Mouse (Mus musculus) limb, embryonic 14.5 days (tissue): ENCODE measurements at regions not wholly inside any gene's neighbourhood (a gene's known extent, or its start where the extent isn't known, plus 50 kb on each side); places are given as distances from the start of the nearest gene placed in this dataset.

Experiments used
- ATAC-seq: fragments of 200-750 bp; cut with Nextera tagmentation; 2 replicates; pipeline ENCODE4 v1.8.0; 2017; ENCODE audit warnings: low read depth, moderate number of reproducible peaks, moderate TSS enrichment; ENCODE audit not compliant: low FRiP score
- DNase-seq: peaks from one replicate; pipeline ENCODE4 v3.0.0-alpha.2; 2015; ENCODE audit warnings: low spot score
- H3K27ac ChIP-seq: fragments of 300-500 bp; sonication (generic); replicated peaks from 2 replicates; pipeline ENCODE4 v1.5.1; 2014; ENCODE audit warnings: low read depth, mild to moderate bottlenecking, low read length, moderate library complexity, mixed read lengths
- H3K27me3 ChIP-seq: fragments of 300-500 bp; sonication (generic); 2 replicates; pipeline ENCODE4 v1.6.1; 2014; ENCODE audit warnings: low read length, mixed read lengths; ENCODE audit not compliant: control insufficient read depth, insufficient read depth
- H3K36me3 ChIP-seq: fragments of 300-500 bp; sonication (generic); 2 replicates; pipeline ENCODE4 v1.6.1; 2014; ENCODE audit warnings: mild to moderate bottlenecking, low read length, moderate library complexity, mixed read lengths; ENCODE audit not compliant: control insufficient read depth, insufficient read depth
- H3K4me1 ChIP-seq: fragments of 300-500 bp; sonication (generic); 2 replicates; pipeline ENCODE4 v1.6.1; 2014; ENCODE audit warnings: antibody characterized with exemption, low read length, mixed read lengths; ENCODE audit not compliant: control insufficient read depth, insufficient read depth
- H3K4me2 ChIP-seq: fragments of 300-500 bp; sonication (generic); replicated peaks from 2 replicates; pipeline ENCODE4 v1.6.1; 2014; ENCODE audit warnings: low read depth, mild to moderate bottlenecking, low read length, moderate library complexity; ENCODE audit not compliant: severe bottlenecking
- H3K4me3 ChIP-seq: fragments of 300-500 bp; sonication (generic); replicated peaks from 2 replicates; pipeline ENCODE4 v1.5.1; 2014; ENCODE audit warnings: low read length
- H3K9ac ChIP-seq: fragments of 300-500 bp; sonication (generic); 2 replicates; pipeline ENCODE4 v1.6.1; 2014; ENCODE audit warnings: mild to moderate bottlenecking, low read depth, low read length, moderate library complexity; ENCODE audit not compliant: severe bottlenecking
- H3K9me3 ChIP-seq: fragments of 300-500 bp; sonication (generic); 2 replicates; pipeline ENCODE4 v1.6.1; 2016; ENCODE audit warnings: low read length; ENCODE audit not compliant: control insufficient read depth
- POLR2A ChIP-seq: fragments of 200-500 bp; IDR thresholded peaks from 2 replicates; pipeline ENCODE4 v1.8.0; 2012; ENCODE audit warnings: inconsistent platforms, mild to moderate bottlenecking, moderate library complexity, borderline replicate concordance; ENCODE audit not compliant: insufficient read depth, insufficient read length; ENCODE audit errors: extremely low read depth
- WGBS: fragments of 180-500 bp; shearing (Covaris S2); extraction: QIAGEN DNeasy Blood & Tissue Kit; methylation state at CpG from one replicate; pipeline ENCODE4 v1.1.7; 2014; 5-methylcytosine and 5-hydroxymethylcytosine counted together

GRCm38 (mm10) chr14:113765406-113765805, 451.0 kb downstream of the Tpm3-rs7 start:
- WGBS: 50% methylated on average over 2 of the region's 2 CpGs
- Histone ChIP-seq H3K9me3 (no peaks in the 10 kb centered on the region), H3K4me3 (no peak overlapping the region), H3K9ac (no peak overlapping the region), H3K4me2 (no peak overlapping the region), H3K36me3 (no peaks in the 10 kb centered on the region), H3K4me1 (no peaks in the 10 kb centered on the region), H3K27ac (no peak overlapping the region), H3K27me3 (no peaks in the 10 kb centered on the region)
- DNase-seq (peak; percentile 11), ATAC-seq (no peak)
- no peak for TF ChIP-seq POLR2A
